Mouse (Mus musculus): ENCODE data around the gene Slc31a1.

Slc31a1 gene

DNA sequence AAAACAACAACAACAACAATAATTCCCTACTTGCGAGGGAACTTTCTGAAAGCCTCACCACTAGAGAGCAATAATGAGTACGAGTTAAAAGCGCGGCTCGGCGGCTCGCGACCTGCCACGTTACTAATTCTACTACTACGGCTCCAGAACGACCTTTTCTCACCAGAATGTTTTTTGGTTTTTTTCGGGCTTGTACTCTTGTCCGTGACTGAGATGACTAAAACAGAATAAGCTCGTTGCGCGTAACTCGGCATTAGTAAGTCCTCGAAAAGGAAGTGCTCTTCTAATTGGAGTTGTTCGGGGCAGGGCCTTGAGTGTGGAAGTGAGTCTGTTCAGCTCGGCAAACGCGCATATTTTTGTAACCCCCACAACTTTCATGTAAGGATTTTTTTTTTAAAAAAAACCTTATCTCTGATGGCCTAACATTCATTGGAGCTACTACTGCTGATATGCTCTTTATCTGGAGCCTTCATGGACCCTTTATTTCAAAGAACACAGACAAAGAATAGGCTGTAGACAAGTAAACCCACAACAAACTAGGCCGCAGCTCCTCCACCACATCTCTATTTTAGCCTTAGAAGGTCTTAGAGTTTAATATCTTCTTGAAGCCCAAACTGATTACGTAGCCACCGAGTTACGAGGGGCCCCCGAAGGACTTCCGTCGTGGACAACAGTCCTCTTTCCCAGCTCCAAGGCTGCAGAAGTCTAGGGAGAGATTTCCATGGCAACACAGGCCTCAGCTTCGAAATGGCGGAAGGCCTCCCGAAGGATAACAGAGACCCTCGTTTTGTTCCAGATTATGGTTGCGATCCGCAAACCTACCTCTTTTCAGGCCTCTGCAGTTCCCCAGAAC lies 47.4 kb downstream of the Slc31a1 start:
- peak; percentile 58 for DNase-seq (ENCODE audit: low spot score)

DNA sequence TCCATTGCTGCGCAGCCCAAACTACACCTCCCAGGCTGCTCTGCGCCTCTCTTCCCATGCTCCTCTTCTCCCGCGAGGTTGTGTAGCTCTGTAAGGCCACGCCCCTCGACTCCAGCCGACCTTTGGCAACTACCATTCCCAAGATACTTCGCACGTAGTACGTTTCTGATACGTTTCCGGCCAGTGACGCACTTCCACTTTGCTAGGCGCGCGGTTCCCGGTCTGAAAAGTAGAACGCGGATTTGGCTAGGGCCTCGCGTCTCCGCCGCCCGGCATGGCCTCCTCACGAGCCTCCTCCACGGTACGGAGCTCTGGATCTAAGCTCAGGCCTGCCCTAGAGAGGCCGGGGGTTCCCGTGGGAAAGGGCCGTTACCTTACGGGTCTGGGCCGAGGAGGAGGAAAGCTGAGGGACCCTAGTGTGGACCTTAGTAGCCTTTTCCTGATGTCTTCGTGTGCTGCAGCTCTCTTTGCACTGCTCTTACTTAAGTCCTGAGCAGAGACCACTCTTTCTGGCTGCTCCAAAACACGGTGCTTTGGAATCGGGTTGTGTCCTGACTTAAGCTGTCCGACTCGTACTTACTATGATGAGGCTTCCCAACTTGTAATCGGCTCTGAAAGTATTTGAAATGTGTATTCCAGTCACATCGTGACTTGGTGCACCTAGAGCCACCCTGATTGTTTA lies 48.2 kb downstream of the Slc31a1 start, which contains the start of the genes Cdc26 and Prpf4:
Gene Cdc26, minus strand, starts transcription at position 42 of the 682 bp plus-strand sequence.
Gene Prpf4, plus strand, starts transcription at position 197 of the 682 bp plus-strand sequence.
- DNase-seq (ENCODE audit: low spot score): peak; percentile 99

DNA sequence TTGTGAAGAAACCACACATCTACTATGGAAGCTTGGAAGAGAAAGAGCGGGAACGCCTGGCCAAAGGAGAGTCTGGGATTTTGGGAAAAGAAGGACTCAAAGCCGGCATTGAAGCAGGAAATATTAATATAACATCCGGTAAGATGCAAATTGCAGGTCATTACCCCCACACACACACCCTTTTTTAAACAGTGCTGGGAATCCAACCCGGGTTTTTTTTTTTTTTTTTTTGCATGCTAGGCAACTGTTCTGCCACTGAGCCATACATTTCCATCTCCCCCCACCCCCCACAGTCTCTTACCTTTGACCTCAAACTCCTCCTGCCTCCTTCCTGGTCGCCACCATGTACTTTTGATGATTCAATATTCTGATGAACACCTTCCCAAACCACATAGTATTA lies 49.1 kb downstream of the Slc31a1 start:
- DNase-seq (ENCODE audit: low spot score): no peak

DNA sequence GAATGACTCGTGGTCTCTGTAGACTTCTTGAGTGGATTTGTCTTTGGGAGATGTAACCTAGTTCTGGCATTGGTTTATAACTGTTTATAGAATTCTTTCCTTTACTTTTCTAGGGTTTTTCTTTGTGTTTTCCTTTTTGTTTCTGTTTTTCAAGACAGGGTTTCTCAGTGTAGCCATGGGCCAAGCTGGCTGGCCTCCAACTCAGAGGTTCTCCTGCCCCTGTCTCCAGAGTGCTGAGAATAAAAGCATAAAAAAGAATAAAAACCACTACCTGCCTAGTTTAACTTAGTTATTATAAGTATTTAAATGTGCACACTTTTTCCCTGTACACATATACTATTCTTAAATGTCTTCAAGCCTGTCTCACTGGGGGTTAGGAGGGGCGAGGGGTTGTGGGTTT lies 49.8 kb downstream of the Slc31a1 start:
- no peak for DNase-seq (ENCODE audit: low spot score)

DNA sequence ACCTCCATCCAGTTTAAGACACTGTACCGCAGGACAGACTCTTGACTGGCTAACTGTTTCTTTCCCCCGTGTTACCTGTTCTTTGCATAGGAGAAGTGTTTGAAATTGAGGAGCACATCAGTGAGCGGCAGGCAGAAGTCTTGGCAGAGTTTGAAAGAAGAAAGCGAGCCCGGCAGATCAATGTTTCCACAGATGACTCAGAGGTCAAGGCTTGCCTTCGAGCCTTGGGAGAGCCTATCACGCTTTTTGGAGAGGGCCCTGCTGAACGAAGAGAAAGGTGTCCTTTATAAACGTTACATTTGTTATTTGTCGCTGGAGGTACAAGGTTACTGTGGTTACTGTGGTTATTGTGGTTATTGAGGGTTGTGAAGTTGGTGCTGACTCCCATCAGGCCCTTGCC lies 51.1 kb downstream of the Slc31a1 start:
- no peak for DNase-seq (ENCODE audit: low spot score)

DNA sequence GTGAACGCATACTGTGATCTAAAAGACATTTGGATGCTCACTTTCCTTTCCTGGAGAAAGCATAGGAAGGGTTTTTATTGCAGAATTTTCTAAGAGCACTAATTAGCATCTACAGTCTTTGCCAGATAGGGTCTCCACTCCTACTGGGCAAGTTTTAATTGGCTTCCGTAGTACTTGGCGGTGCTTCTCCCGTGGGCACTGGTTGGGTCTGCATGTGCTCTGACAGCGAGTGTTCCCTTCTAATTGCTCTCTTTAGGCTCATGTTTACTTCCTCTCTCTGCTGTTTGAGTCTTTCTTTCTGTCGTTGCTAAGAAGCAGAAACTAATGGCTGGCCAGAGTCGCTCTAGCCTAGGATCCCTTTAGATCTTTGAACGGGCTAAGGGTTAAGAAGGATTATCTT lies 57.9 kb downstream of the Slc31a1 start:
- DNase-seq (ENCODE audit: low spot score): no peak

DNA sequence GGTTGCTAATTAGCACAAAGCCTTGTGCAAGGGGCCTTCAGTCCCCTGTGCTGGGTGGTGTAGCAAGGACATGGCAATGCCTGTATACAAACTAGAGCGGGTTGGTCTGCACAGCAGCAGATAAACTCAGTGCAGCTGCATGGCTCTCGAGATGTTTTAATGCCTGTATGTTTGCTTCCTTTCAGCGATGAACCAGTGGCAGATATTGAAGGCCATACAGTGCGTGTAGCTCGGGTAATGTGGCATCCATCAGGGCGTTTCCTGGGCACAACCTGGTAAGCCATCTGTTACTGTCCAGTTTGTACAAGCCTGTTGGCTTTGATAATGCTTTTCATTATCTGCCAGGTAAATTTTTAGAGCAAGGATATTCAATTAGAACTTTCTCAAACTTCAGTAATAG lies 58.6 kb downstream of the Slc31a1 start:
- DNase-seq (ENCODE audit: low spot score): no peak

DNA sequence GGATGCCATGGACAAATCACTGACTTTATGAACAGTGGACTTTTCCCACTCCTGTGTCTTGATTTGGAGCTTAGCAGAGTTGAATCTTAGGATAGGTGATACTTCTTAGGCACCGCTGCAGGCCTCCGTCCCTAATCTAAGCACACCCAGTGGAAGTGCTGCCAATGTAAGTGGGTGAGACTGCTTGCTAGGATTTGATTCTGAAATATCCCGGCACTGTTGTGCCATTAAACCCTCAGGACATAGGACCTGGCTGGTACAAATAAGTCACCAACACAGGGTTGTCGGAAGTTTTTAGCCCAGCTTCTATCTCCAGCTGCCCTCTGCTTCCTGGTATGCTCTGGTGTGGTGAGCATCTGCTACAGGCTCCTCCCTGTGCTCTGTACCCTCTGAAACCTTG lies 65.4 kb downstream of the Slc31a1 start:
- no peak for DNase-seq (ENCODE audit: low spot score)

DNA sequence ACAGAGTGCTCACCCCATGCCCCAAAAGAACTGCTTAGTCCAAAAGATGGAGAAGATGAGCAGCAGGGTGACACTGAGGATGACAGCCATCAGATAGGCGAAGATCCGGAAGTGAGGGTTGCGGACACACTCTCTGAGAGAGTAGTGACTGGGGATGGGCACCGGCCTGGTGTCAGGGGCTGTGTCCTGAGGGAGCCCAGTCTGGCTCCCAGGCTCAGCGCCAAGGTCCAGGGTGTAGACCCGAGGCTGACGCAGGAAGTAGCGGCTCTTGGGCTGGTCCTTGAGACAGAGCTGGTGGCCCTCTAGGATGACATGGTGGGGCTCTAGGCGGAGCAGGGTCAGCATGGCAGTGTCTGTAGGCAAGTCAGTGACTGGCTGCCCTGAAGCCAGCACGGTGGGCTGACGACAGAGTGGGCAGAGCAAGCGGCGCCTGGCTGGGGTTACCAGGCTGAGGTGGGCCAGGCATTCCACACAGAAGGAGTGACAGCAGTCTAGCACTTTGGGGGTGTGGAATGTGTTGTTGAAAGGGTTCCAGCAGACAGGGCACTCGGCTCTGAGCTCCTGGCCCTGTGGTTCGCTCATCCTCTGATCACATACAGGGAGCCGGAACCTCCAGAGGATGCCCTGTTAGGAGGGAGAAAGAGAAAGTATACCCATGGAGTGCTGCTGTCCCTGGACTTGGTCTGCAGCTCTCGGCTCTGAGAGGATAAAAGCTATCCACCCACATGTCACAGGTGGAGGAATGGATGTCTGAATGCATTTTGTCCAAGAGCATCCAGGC lies 67.6 kb downstream of the Slc31a1 start:
- DNase-seq (ENCODE audit: low spot score): no peak

DNA sequence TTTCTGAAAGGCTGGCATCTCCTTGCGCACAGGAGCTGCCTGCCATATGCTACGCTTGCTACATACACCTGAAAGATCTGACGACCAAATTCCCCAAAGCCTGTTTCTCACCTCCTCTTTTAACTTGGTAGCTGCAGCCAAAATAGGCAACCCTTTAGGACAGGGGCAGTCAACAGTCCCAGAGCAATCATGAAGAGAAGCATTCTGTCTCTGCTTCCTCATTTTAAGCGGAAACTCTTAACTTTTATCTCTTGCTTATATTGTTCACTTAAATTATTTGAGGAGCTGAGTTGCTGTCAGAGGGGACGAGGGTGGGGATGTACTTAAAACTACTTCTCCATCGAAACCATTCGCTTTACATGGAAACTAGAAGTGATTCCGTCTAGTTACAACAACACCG lies 69.1 kb downstream of the Slc31a1 start:
- no peak for DNase-seq (ENCODE audit: low spot score)

DNA sequence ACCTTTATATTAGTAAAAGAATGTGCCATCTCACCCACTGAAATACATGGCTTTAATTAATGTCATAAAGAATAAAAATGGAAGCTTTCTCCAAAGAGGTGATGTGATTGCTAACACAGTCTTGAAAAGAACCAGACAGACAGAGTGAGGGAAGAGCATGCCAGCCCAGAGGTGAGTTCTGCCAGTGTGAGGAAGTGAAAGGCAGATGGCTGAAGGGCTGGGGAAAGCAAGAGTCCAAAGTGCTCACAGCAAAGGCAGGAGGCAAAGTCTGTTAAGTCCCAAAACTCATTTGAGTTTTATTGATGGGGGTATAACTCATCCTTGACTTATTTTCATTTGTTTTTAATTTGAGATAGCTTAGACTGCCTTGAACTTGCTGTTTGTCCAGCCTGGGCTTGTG lies 70.2 kb downstream of the Slc31a1 start:
- no peak for DNase-seq (ENCODE audit: low spot score)

DNA sequence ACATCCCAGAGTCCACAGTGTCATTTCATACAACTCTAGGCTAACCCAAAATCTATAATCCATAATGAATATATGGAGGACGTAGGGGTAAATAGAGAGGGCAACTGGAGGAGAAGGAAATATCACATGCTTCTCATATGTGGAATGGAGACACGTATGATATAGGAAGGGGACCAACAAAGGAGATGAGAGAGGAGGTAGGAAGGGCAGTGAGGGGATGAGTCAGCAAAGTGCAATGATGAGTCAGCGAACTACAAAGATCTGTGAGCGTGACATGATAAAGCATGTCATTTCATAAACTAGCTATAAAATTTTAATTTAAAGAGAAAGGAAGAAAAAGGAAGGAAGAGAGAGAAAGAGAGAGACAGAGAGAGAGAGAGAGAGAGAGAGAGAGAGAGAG lies 71.0 kb downstream of the Slc31a1 start:
- no peak for DNase-seq (ENCODE audit: low spot score)

DNA sequence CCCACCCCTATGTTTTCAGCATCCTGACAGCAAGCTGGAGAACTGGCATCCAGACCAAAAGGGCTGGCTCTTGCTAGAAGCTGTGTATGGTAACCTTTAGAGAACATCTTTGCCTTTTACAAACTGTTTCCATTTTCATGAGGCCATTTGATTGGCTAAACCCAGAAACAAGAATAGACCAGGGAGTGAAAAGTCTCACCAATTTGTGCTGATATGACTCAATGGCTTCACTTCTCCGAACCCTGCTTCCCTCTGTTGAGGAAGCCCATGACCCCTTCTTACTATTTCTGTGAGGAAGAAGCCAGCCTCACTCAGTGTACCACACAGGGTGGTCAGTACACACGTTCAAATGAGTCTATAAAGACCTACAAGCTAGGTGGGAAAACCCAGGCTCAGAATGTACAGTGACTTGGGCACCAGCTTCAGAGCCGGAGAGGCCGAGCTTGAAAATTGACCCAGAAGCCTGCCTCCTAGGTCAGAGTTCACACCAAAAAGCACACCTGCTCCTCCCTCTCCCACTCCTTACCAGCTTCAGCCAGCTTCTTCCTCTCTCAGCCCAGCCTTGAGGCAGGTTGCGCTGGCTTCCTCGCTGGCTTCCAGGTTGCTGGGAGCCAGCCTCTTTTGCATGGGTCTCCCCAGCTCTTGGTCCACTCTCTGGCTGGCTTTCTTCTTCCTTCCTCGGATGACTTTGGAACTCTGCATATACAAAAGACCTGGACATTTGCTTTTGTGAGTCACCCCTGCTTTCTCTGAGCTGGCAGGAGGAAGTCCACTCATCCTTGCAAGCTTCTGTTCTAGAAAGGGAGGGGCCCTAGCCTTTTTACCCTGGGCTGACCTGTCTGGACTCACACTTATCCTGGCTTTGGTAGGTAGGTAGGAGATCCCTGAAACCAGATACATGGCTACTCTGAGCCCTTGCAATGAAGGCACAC lies 73.7 kb downstream of the Slc31a1 start:
- DNase-seq (ENCODE audit: low spot score): no peak

DNA sequence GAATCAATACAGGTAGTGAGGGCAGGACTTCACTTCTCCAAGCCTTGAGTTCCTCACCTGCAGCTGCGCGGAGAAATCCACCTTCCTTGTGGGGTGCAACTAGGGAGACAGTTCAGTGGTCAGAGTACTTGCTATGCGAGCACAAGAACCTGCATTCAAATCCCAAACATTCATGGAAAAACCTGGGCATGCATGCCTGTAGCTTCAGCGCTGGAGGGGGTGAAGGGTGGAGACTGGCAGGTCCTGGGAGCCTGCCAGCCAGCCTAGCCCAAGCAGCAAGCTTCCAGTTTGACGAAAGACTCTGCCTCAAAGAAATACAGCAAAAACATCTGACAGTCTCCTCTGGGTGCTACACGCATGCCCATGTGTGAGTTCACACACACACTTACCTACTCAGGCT lies 74.6 kb downstream of the Slc31a1 start, which contains the start of gene Rnf183:
Gene Rnf183, minus strand, starts transcription at position 172 of the 400 bp plus-strand sequence.
- no peak for DNase-seq (ENCODE audit: low spot score)

DNA sequence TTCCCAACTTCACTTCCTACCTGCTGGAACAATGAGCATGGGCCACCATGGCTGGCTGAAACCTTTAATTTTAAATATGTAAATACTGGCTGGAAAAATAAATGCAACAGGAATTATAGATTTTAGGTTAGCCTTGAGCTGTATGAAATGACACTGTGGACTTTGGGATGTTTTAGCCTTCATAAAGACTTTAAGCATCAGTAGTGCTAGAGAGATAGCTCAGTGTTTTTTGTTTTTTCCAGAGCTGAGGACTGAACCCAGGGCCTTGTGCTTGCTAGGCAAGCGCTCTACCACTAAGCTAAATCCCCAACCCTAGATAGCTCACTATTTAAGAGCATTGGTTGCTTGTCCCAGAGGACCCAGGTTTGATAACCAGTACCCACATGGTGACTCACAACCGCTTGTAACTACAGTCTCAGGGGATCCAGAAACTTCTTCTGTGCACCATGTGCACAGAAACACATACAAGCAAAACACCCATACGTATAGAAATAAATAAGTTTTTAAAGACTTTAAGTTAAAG lies 76.8 kb downstream of the Slc31a1 start:
- no peak for DNase-seq (ENCODE audit: low spot score)

DNA sequence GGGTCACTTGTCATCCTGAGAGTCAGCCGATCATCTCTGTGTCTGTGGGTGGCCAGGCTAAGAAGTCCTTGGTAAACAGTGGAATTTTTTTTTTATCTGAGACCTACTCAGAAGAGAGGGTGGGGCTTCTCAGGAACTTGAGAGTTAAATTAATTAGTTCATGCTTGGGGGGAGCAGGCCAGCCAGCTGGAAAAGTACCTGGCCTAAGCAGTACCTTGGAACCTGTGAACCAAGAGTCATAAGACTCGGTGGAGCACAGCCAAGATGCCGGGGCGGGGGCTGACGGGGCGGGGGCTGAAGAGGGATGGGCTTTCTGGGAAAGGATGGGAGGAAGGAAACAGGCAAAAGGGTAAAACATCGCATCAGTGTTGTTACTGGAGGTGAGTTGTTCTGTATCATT lies 77.3 kb downstream of the Slc31a1 start:
- no peak for DNase-seq (ENCODE audit: low spot score)

DNA sequence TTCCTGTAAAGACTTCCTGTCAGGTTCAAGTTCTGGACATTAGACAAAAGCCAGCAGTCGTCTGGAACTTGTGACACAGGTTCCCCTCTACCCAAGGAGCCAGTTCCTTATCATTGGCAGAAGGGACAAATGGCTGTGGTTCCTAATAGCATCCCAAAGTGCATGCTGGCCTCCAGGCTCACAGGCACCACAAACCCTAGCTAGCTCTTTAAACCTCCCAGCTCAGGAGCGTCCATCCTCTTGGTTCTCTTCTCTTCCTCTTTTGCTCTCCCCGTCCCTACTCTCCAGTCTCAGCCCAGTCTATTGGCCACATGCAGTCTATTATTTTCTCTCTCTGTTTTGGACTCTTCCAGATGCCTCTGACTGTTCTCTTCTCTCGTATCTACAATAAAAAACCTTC lies 79.3 kb downstream of the Slc31a1 start:
- no peak for DNase-seq (ENCODE audit: low spot score)

DNA sequence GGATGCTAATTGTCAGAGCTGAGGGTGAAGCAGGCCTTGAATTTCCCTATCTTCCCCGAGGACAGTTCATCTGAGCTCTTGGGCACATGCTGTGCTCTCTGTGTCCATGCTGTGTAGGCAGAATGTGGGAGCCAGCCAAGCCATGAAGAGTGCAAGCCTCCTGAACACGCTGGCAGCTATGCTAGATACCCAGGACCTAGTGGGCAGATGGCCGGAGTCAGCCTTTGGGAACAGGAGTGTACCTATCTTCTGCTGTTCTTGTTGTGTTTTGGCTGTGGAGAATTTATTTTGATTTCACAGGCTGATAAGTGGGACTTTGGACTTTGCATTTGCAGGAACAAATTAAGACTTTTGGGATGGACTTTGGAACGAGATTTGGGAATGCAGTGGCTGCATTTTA lies 80.0 kb downstream of the Slc31a1 start:
- DNase-seq (ENCODE audit: low spot score): no peak

DNA sequence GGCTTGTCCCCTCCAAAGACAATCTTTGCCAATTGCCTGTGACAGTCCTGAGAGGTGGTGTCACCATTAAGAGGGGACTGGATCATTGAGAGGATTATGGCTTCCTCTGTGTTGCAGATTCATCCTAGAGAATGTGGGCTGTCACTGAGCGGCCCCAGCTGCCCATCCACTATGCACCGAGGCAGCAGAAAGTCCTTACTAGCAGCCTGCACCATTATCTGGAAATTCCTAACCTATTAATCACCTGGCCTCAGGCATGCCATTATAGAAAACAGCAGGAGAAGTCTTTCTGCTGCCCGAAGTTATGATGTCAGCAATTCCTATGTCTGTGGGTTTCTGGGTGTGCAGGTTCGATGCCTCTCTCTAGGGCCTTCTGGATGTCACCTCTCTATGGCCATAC lies 80.5 kb downstream of the Slc31a1 start:
- DNase-seq (ENCODE audit: low spot score): no peak

All from urinary bladder, postnatal 14 days (tissue).